Mouse (Mus musculus): ENCODE measurements around the gene Gm20388.

GRCm38 (mm10) chr8:121084210-121084951, 1173.7 kb downstream of the Gm20388 start, which contains the start of gene Foxf1:
- TF ChIP-seq GATA1 (IDR thresholded peaks at IDR 0.05; ENCODE audit: low read length) (no peak), TAL1 (IDR thresholded peaks at IDR 0.05; ENCODE audit: low read length) (no peak)

Measured in erythroblast, embryonic 14.5 days (primary cell).